Mouse (Mus musculus) heart, embryonic 15.5 days (tissue): ENCODE measurements around the gene Gm17545. TPM values are rescaled to one million over a fixed set of nuclear protein-coding genes. Genes with fewer than 3 reads are reported as not detected.

Source experiments
- ATAC-seq: fragments of 200-750 bp; cut with Nextera tagmentation; replicated peaks from 2 replicates; pipeline ENCODE4 v1.8.0; 2017; ENCODE audit warnings: low read depth, moderate TSS enrichment; ENCODE audit not compliant: insufficient number of reproducible peaks, insufficient read depth, low FRiP score
- H3K27ac ChIP-seq: fragments of 300-500 bp; sonication (generic); 2 replicates; pipeline ENCODE4 v1.5.1; 2015; ENCODE audit warnings: mild to moderate bottlenecking, inconsistent platforms
- H3K27me3 ChIP-seq: fragments of 300-500 bp; sonication (generic); 2 replicates; pipeline ENCODE4 v1.6.1; 2015; ENCODE audit warnings: inconsistent platforms
- H3K36me3 ChIP-seq: fragments of 300-500 bp; sonication (generic); 2 replicates; pipeline ENCODE4 v1.6.1; 2015; ENCODE audit warnings: mild to moderate bottlenecking, inconsistent platforms
- H3K4me1 ChIP-seq: fragments of 300-500 bp; sonication (generic); replicated peaks from 2 replicates; pipeline ENCODE4 v1.6.1; 2015; ENCODE audit warnings: inconsistent platforms
- H3K4me2 ChIP-seq: fragments of 300-500 bp; sonication (generic); 2 replicates; pipeline ENCODE4 v1.6.1; 2015; ENCODE audit warnings: inconsistent platforms, mild to moderate bottlenecking, moderate library complexity
- H3K4me3 ChIP-seq: fragments of 300-500 bp; sonication (generic); 2 replicates; pipeline ENCODE4 v1.5.1; 2015; ENCODE audit warnings: mild to moderate bottlenecking, inconsistent platforms
- H3K9ac ChIP-seq: fragments of 300-500 bp; sonication (generic); 2 replicates; pipeline ENCODE4 v1.6.1; 2015; ENCODE audit warnings: mild to moderate bottlenecking, inconsistent platforms
- H3K9me3 ChIP-seq: fragments of 300-500 bp; sonication (generic); replicated peaks from 2 replicates; pipeline ENCODE4 v1.6.1; 2016; ENCODE audit warnings: inconsistent platforms
- WGBS: fragments of 180-500 bp; shearing (Covaris S2); methylation state at CpG from one replicate; pipeline ENCODE4 v1.1.7; 2015; ENCODE audit warnings: mixed read lengths; 5-methylcytosine and 5-hydroxymethylcytosine counted together
- polyA plus RNA-seq: library from polyadenylated mRNA; unstranded; fragments of >200 nt; fragmentation: Nextera tagmentation; extraction: Ambion mirVana; gene quantifications from 2 replicates; pipeline ENCODE4 v1.2.1, GENCODE M21; 2015

Gene Gm17545
- polyA plus RNA-seq, 1 experiment from 2014 or later: not detected

GRCm38 (mm10) chr9:22447213-22447612, 6.9 kb upstream of the Gm17545 start:
- no peaks in the 10 kb centered on the region for H3K27me3 ChIP-seq
- H3K4me3 ChIP-seq: no peak overlapping the region
- WGBS: 88% methylated on average over 5 of the region's 5 CpGs
- H3K9ac ChIP-seq: no peak overlapping the region
- no peak overlapping the region for H3K27ac ChIP-seq
- H3K9me3 ChIP-seq: no peaks in the 10 kb centered on the region
- H3K4me1 ChIP-seq: no peaks in the 10 kb centered on the region
- ATAC-seq: no peak
- no peak overlapping the region for H3K4me2 ChIP-seq
- peaks cover 47% of the 10 kb centered on the region for H3K36me3 ChIP-seq

- WGBS: 86% methylated on average over 13 of the region's 13 CpGs
These were observed 5.7 kb upstream of the Gm17545 start for GRCm38 (mm10) chr9:22448420-22448819.

GRCm38 (mm10) chr9:22449209-22449608, 4.9 kb upstream of the Gm17545 start:
- Histone ChIP-seq H3K27ac (no peak overlapping the region), H3K9me3 (no peaks in the 10 kb centered on the region), H3K4me1 (no peaks in the 10 kb centered on the region), H3K4me3 (no peak overlapping the region), H3K27me3 (no peaks in the 10 kb centered on the region), H3K9ac (no peak overlapping the region), H3K36me3 (peaks cover 67% of the 10 kb centered on the region), H3K4me2 (no peak overlapping the region)
- WGBS: 90% methylated on average over 6 of the region's 6 CpGs
- ATAC-seq: no peak

More at GRCm38 (mm10) chr9:22448420-22448819, 5.7 kb upstream of the Gm17545 start:
- H3K27ac ChIP-seq: no peak overlapping the region
- no peak overlapping the region for H3K4me2 ChIP-seq
- H3K36me3 ChIP-seq: peaks cover 59% of the 10 kb centered on the region
- H3K4me1 ChIP-seq: no peaks in the 10 kb centered on the region
- H3K9me3 ChIP-seq: no peaks in the 10 kb centered on the region
- ATAC-seq: no peak
- no peak overlapping the region for H3K9ac ChIP-seq
- H3K27me3 ChIP-seq: no peaks in the 10 kb centered on the region
- H3K4me3 ChIP-seq: no peak overlapping the region

GRCm38 (mm10) chr9:22452697-22453096, 1.4 kb upstream of the Gm17545 start:
- 74% methylated on average over 10 of the region's 10 CpGs for WGBS
- peaks cover 87% of the 10 kb centered on the region for H3K36me3 ChIP-seq
- H3K27ac ChIP-seq: no peak overlapping the region
- H3K4me1 ChIP-seq: no peaks in the 10 kb centered on the region
- H3K9ac ChIP-seq: no peak overlapping the region
- no peak overlapping the region for H3K4me2 ChIP-seq
- H3K4me3 ChIP-seq: no peak overlapping the region
- no peak for ATAC-seq
- H3K27me3 ChIP-seq: no peaks in the 10 kb centered on the region
- no peaks in the 10 kb centered on the region for H3K9me3 ChIP-seq

- Histone ChIP-seq H3K27me3 (no peaks in the 10 kb centered on the region), H3K4me1 (no peaks in the 10 kb centered on the region), H3K27ac (no peak overlapping the region), H3K9me3 (no peaks in the 10 kb centered on the region), H3K9ac (no peak overlapping the region), H3K4me2 (no peak overlapping the region), H3K36me3 (peaks cover 79% of the 10 kb centered on the region), H3K4me3 (no peak overlapping the region)
- no peak for ATAC-seq
- 89% methylated on average over 10 of the region's 10 CpGs for WGBS
These were observed 577 bp upstream of the Gm17545 start for GRCm38 (mm10) chr9:22453501-22453924.

- H3K9me3 ChIP-seq: no peaks in the 10 kb centered on the region
These were observed 951 bp downstream of the Gm17545 start for GRCm38 (mm10) chr9:22455041-22455440.

GRCm38 (mm10) chr9:22457142-22457835, 3.2 kb downstream of the Gm17545 start:
- 83% methylated on average over 11 of the region's 11 CpGs for WGBS
- H3K4me2 ChIP-seq: no peak overlapping the region
- H3K27me3 ChIP-seq: no peaks in the 10 kb centered on the region
- H3K9ac ChIP-seq: no peak overlapping the region
- H3K4me3 ChIP-seq: no peak overlapping the region
- ATAC-seq: no peak
- no peak overlapping the region for H3K27ac ChIP-seq
- H3K4me1 ChIP-seq: no peaks in the 10 kb centered on the region
- peaks cover 63% of the 10 kb centered on the region for H3K36me3 ChIP-seq
- H3K9me3 ChIP-seq: no peaks in the 10 kb centered on the region

More at GRCm38 (mm10) chr9:22455041-22455440, 951 bp downstream of the Gm17545 start:
- H3K4me3 ChIP-seq: no peak overlapping the region
- ATAC-seq: no peak
- no peak overlapping the region for H3K9ac ChIP-seq
- no peaks in the 10 kb centered on the region for H3K4me1 ChIP-seq
- peaks cover 64% of the 10 kb centered on the region for H3K36me3 ChIP-seq
- H3K27ac ChIP-seq: no peak overlapping the region
- H3K4me2 ChIP-seq: no peak overlapping the region
- H3K27me3 ChIP-seq: no peaks in the 10 kb centered on the region

GRCm38 (mm10) chr9:22461946-22462345, 7.9 kb downstream of the Gm17545 start:
- WGBS: 92% methylated on average over 3 of the region's 3 CpGs
- Histone ChIP-seq H3K4me2 (no peak overlapping the region), H3K9me3 (no peaks in the 10 kb centered on the region), H3K36me3 (peaks cover 27% of the 10 kb centered on the region), H3K4me3 (no peak overlapping the region), H3K27ac (no peak overlapping the region), H3K27me3 (no peaks in the 10 kb centered on the region), H3K9ac (no peak overlapping the region), H3K4me1 (0 out of 2 replicates have a peak, but pooled peaks cover 4% of the 10 kb centered on the region)
- ATAC-seq: no peak

- 93% methylated on average over 5 of the region's 5 CpGs for WGBS
- no peaks in the 10 kb centered on the region for H3K27me3 ChIP-seq
- H3K4me1 ChIP-seq: 0 out of 2 replicates have a peak, but pooled peaks cover 6% of the 10 kb centered on the region
- H3K36me3 ChIP-seq: peaks cover 16% of the 10 kb centered on the region
- H3K4me3 ChIP-seq: no peak overlapping the region
- H3K27ac ChIP-seq: no peak overlapping the region
- ATAC-seq: no peak
- H3K9ac ChIP-seq: no peak overlapping the region
- H3K9me3 ChIP-seq: no peaks in the 10 kb centered on the region
- H3K4me2 ChIP-seq: no peak overlapping the region
These were observed 12.1 kb downstream of the Gm17545 start for GRCm38 (mm10) chr9:22466212-22466611.

GRCm38 (mm10) chr9:22467371-22468169, 13.5 kb downstream of the Gm17545 start:
- H3K9me3 ChIP-seq: no peaks in the 10 kb centered on the region
- H3K27ac ChIP-seq: peak overlapping the region; percentile 92
- H3K4me3 ChIP-seq: peak overlapping the region; percentile 90
- WGBS: under 1% methylated on average over 67 of the region's 73 CpGs
- H3K4me2 ChIP-seq: peak overlapping the region; percentile 80
- no peaks in the 10 kb centered on the region for H3K27me3 ChIP-seq
- H3K36me3 ChIP-seq: peaks cover 11% of the 10 kb centered on the region; the same call in 1 of the 2 replicates
- peak overlapping the region; percentile 91 for H3K9ac ChIP-seq
- ATAC-seq: peak; percentile 72
- H3K4me1 ChIP-seq: 0 out of 2 replicates have a peak, but pooled peaks cover 6% of the 10 kb centered on the region

- Histone ChIP-seq H3K4me1 (0 out of 2 replicates have a peak, but pooled peaks cover 6% of the 10 kb centered on the region), H3K4me2 (peak overlapping the region; percentile 80), H3K4me3 (peak overlapping the region; percentile 90), H3K27ac (peak overlapping the region; percentile 92), H3K27me3 (no peaks in the 10 kb centered on the region), H3K9ac (peak overlapping the region; percentile 91), H3K36me3 (peaks cover 11% of the 10 kb centered on the region; the same call in 1 of the 2 replicates), H3K9me3 (no peaks in the 10 kb centered on the region)
- 3% methylated on average over 43 of the region's 43 CpGs for WGBS
- ATAC-seq: peak; percentile 87
These were observed 14.2 kb downstream of the Gm17545 start for GRCm38 (mm10) chr9:22468170-22468898.
